Mouse (Mus musculus) heart, adult 2 months (tissue): ENCODE data around the gene Strap.

Experiments used
- CTCF ChIP-seq: fragments of 200-600 bp; IDR thresholded peaks from 2 replicates; pipeline ENCODE4 v1.8.1; 2022; ENCODE audit warnings: antibody characterized with exemption, mild to moderate bottlenecking, moderate library complexity
- EP300 ChIP-seq: fragments of 200-500 bp; IDR thresholded peaks from 2 replicates; pipeline ENCODE4 v1.6.1; 2011; ENCODE audit warnings: low read depth, low read length, control low read depth; ENCODE audit not compliant: insufficient read depth
- POLR2A ChIP-seq: fragments of 200-500 bp; IDR thresholded peaks from 2 replicates; pipeline ENCODE4 v1.6.1; 2011; ENCODE audit warnings: mild to moderate bottlenecking, low read depth, low read length, control low read depth; ENCODE audit not compliant: insufficient read depth

DNA sequence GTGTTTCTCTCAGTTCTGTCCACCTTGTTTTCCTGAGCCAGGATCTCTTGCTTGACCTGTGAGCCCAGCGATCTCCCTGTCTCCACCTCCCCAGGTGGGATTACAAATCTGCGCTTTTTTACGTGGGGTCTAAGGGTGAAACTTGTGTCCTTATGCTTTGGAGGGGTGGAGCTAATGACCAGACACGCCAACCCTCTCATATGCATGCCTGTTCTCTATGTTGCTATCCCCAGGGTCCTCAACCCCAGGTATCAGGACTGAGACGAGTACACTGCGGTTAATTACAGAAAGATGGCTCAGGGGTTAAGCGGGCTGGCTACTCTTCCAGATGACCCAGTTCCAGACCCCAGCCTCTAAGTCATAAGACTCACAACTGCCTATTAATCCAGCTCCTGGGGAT, 31.4 kb upstream of the Strap start:
- no peak for TF ChIP-seq CTCF
- no peak for TF ChIP-seq POLR2A
- no peak for TF ChIP-seq EP300
